ENCODE assay signal across 15 mouse cellular contexts in the genomic region with DNA sequence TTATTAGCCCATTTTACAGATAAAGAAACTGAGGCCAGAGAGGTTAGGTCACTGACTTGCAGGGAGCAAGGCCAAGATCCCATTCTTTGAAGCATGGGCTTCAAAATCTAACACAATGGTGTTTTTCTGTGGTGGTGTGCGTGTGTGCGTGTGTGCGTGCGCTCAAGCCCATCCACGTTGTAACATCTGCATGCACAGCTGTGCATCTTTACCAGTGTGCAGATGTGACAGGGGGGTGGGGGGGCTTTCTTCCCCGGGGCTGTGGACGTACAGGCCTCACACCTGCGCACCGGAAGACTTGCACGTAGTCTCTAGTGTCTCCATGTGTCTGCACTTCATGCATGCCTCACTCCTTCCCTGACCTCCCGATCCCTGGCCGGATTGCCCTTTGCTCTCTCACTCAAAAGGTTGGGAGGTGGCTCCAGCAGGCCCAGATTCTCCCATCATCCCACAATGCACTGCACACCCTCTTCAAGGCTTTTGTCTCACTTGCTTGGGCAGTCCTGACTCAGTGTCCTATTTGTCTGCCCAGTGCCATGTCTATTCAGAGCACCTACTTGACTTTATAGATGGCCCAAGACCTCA. TPM values are rescaled to one million over a fixed set of nuclear protein-coding genes. Genes with fewer than 3 reads are reported as not detected.
A peak's percentile ranks its signal among the peaks of the same experiment; 100 is the strongest.
DNase-seq lines count a peak whose midpoint lies in the region; ATAC-seq and TF ChIP-seq lines count a peak whose summit lies in the region.
"Had no signal": no experiment of that assay in that cellular context is flagged by ENCODE, and none has a peak within 500 bp of the region (broad histone marks: within the 10 kb centered on the region; RNA-seq: fewer than 3 reads in every experiment).

No protein-coding gene starts in this region.

- peak overlapping the region; percentile 17; the same call in 1 of the 2 replicates for H3K27ac ChIP-seq in intestine, embryonic 15.5 days
- no peak overlapping the region for H3K27ac ChIP-seq in intestine, embryonic 16.5 days (ENCODE audit: low read length)
- 0 out of 2 replicates have a peak overlapping the region, but pooled peaks have one; percentile 4 for H3K27ac ChIP-seq in spleen, adult 2 months (ENCODE audit: insufficient read depth, low read length)
- H3K27ac ChIP-seq in liver, embryonic 11.5 days (ENCODE audit: low read depth, low read length), result 0 out of 2 replicates have a peak overlapping the region, but pooled peaks have one; percentile 21
- H3K27ac ChIP-seq: hindbrain, embryonic 15.5 days had no signal

- H3K9me3 ChIP-seq in intestine, embryonic 15.5 days, result no peaks in the 10 kb centered on the region
- no peaks in the 10 kb centered on the region for H3K9me3 ChIP-seq in intestine, embryonic 16.5 days (ENCODE audit: control insufficient read depth, low read length)
- no peaks in the 10 kb centered on the region for H3K9me3 ChIP-seq in liver, embryonic 11.5 days (ENCODE audit: control insufficient read depth, low read length)
- H3K9me3 ChIP-seq: hindbrain, embryonic 15.5 days had no signal

- ATAC-seq in intestine, embryonic 15.5 days, result no peak
- no peak for ATAC-seq in intestine, embryonic 16.5 days
- no peak for ATAC-seq in liver, embryonic 11.5 days (replicated peaks; ENCODE audit: low FRiP score)
- ATAC-seq in megakaryocyte-erythroid progenitor cell, adult 5-6 weeks (replicated peaks; ENCODE audit: low FRiP score, low TSS enrichment, poor library complexity, severe bottlenecking), result no peak
- ATAC-seq: forebrain, postnatal 0 days; Patski had no signal

- H3K36me3 ChIP-seq in intestine, embryonic 15.5 days, result no peaks in the 10 kb centered on the region
- no peaks in the 10 kb centered on the region for H3K36me3 ChIP-seq in intestine, embryonic 16.5 days (ENCODE audit: control insufficient read depth, insufficient read depth, low read length)
- H3K36me3 ChIP-seq in spleen, adult 2 months (ENCODE audit: control insufficient read depth, insufficient read depth, low read length), result no peaks in the 10 kb centered on the region
- no peaks in the 10 kb centered on the region for H3K36me3 ChIP-seq in liver, embryonic 11.5 days (ENCODE audit: control insufficient read depth, insufficient read depth, low read length)
- H3K36me3 ChIP-seq: hindbrain, embryonic 15.5 days had no signal

- H3K9ac ChIP-seq in intestine, embryonic 15.5 days, result no peak overlapping the region
- no peak overlapping the region; the same call in 1 of the 2 replicates for H3K9ac ChIP-seq in intestine, embryonic 16.5 days (ENCODE audit: low read depth, low read length)
- no peak overlapping the region for H3K9ac ChIP-seq in liver, embryonic 11.5 days (ENCODE audit: low read depth, low read length)
- H3K9ac ChIP-seq: forebrain, postnatal 0 days; hindbrain, embryonic 15.5 days had no signal

- WGBS in intestine, embryonic 15.5 days, result 82% methylated on average over 12 of the region's 12 CpGs
- 82% methylated on average over 12 of the region's 12 CpGs for WGBS in intestine, embryonic 16.5 days
- 70% methylated on average over 12 of the region's 12 CpGs for WGBS in spleen, adult 2 months
- 92% methylated on average over 12 of the region's 12 CpGs for WGBS in liver, embryonic 11.5 days

- H3K4me1 ChIP-seq in intestine, embryonic 15.5 days (replicated peaks), result peaks cover 63% of the 10 kb centered on the region
- peaks cover 73% of the 10 kb centered on the region for H3K4me1 ChIP-seq in intestine, embryonic 16.5 days (ENCODE audit: control insufficient read depth, insufficient read depth, low read length)
- peaks cover 42% of the 10 kb centered on the region; the same call in 1 of the 2 replicates for H3K4me1 ChIP-seq in spleen, adult 2 months (ENCODE audit: control insufficient read depth, insufficient read depth, insufficient read length)
- H3K4me1 ChIP-seq in liver, embryonic 11.5 days (replicated peaks; ENCODE audit: control insufficient read depth, insufficient read depth, low read length), result peaks cover 74% of the 10 kb centered on the region

- no peak overlapping the region for H3K4me2 ChIP-seq in intestine, embryonic 15.5 days (replicated peaks)
- H3K4me2 ChIP-seq in intestine, embryonic 16.5 days (ENCODE audit: low read depth, low read length), result no peak overlapping the region
- H3K4me2 ChIP-seq in liver, embryonic 11.5 days, result no peak overlapping the region
- H3K4me2 ChIP-seq: hindbrain, embryonic 15.5 days had no signal

- DNase-seq in spleen, adult 2 months (ENCODE audit: low read depth in 1 of 2, low spot score in 2 of 2), result no peak
- no peak for DNase-seq in spleen, adult 12 weeks (ENCODE audit: low spot score)
- DNase-seq in liver, embryonic 11.5 days (ENCODE audit: low spot score), result no peak
- no peak for DNase-seq in heart, postnatal 36 days
- DNase-seq: cerebellum, adult 2 months; forebrain, postnatal 0 days; gastrocnemius, postnatal 36 days; lung, postnatal 14 days; midbrain, embryonic 14.5 days; thymus, postnatal 36 days had no signal

- intact Hi-C loops in heart, postnatal 36 days (cut with DNase I), result no loop called here

- no peak overlapping the region for H3K4me3 ChIP-seq in intestine, embryonic 15.5 days (replicated peaks)
- H3K4me3 ChIP-seq in intestine, embryonic 16.5 days (ENCODE audit: low read length), result no peak overlapping the region
- no peak overlapping the region for H3K4me3 ChIP-seq in spleen, adult 2 months (ENCODE audit: extremely low read depth, insufficient read depth, insufficient read length)
- H3K4me3 ChIP-seq in liver, embryonic 11.5 days (ENCODE audit: low read depth, low read length), result no peak overlapping the region
- H3K4me3 ChIP-seq: hindbrain, embryonic 15.5 days had no signal

- TF ChIP-seq CTCF in spleen, adult 2 months (IDR thresholded peaks at IDR 0.05; ENCODE audit: extremely low read depth, insufficient read depth, insufficient read length, insufficient replicate concordance), result no peak

- H3K27me3 ChIP-seq in intestine, embryonic 15.5 days (replicated peaks), result no peaks in the 10 kb centered on the region
- no peaks in the 10 kb centered on the region for H3K27me3 ChIP-seq in intestine, embryonic 16.5 days (replicated peaks; ENCODE audit: control insufficient read depth, insufficient read depth, low read length)
- no peaks in the 10 kb centered on the region for H3K27me3 ChIP-seq in spleen, adult 2 months (ENCODE audit: control insufficient read depth, insufficient read depth, low read length)
- H3K27me3 ChIP-seq in liver, embryonic 11.5 days (replicated peaks; ENCODE audit: control insufficient read depth, insufficient read depth, low read length), result no peaks in the 10 kb centered on the region
- H3K27me3 ChIP-seq: hindbrain, embryonic 15.5 days; Patski had no signal

- no peak for TF ChIP-seq POLR2A in spleen, adult 2 months (IDR thresholded peaks at IDR 0.05; ENCODE audit: low read depth, low read length)

RNA-seq across cellular contexts. Expression of a gene that starts 44.7 kb away (rescaled TPM):
- polyA plus RNA-seq in intestine, embryonic 15.5 days (2015; fragmentation: Nextera tagmentation; extraction: Ambion mirVana), result 25.4 and 29.2 TPM in 2 replicates
- polyA plus RNA-seq in intestine, embryonic 16.5 days (2015; fragmentation: Nextera tagmentation; extraction: Ambion mirVana), result 16.7 and 16.8 TPM in 2 replicates
- 48.2 and 67.6 TPM in 2 replicates for polyA plus RNA-seq in spleen, adult 2 months (2012; rRNA removed)
- polyA plus RNA-seq in liver, embryonic 11.5 days (2014; fragmentation: Nextera tagmentation; extraction: Ambion mirVana), result 14.3 and 17.1 TPM in 2 replicates
- total RNA-seq in megakaryocyte-erythroid progenitor cell, adult 5-6 weeks (2014; fragmentation: Nextera tagmentation), result 40.2 and 60.7 TPM in 2 replicates
- total RNA-seq in megakaryocyte-erythroid progenitor cell, adult 5-6 weeks (2017), result 9.3 and 9.6 TPM in 2 replicates
- total RNA-seq in heart, postnatal 36 days (2021), result 10 to 100 TPM; 20.3 to 25.1 TPM
